ENCODE assay signal across 25 mouse cellular contexts in genomic region chr6:140448010-140448739, GRCm38 (mm10). TPM values are rescaled to one million over a fixed set of nuclear protein-coding genes. Genes with fewer than 3 reads are reported as not detected.
DNase-seq lines count a peak whose midpoint lies in the region; ATAC-seq lines count a peak whose summit lies in the region.
"Had no signal": no experiment of that assay in that cellular context is flagged by ENCODE, and none has a peak within 500 bp of the region (broad histone marks: within the 10 kb centered on the region; RNA-seq: fewer than 3 reads in every experiment).

No protein-coding gene starts in this region.

- peaks cover 48% of the 10 kb centered on the region for H3K36me3 ChIP-seq in midbrain, embryonic 10.5 days
- no peaks in the 10 kb centered on the region; the same call in 1 of the 2 replicates for H3K36me3 ChIP-seq in midbrain, embryonic 16.5 days (ENCODE audit: control insufficient read depth, insufficient read depth, low read length)
- H3K36me3 ChIP-seq: G1E; liver, embryonic 13.5 days had no signal

- H3K4me1 ChIP-seq in midbrain, embryonic 10.5 days = peaks cover 14% of the 10 kb centered on the region
- peaks cover 15% of the 10 kb centered on the region for H3K4me1 ChIP-seq in midbrain, embryonic 16.5 days (ENCODE audit: control insufficient read depth, insufficient read depth, low read length)
- H3K4me1 ChIP-seq: liver, embryonic 13.5 days had no signal

- peak; percentile 76 for ATAC-seq in frontal cortex, adult (ENCODE audit: low TSS enrichment)
- ATAC-seq in midbrain, embryonic 16.5 days = no peak
- ATAC-seq: intestine, embryonic 16.5 days; lung, postnatal 0 days had no signal

- DNase-seq in cerebellum, postnatal 25 days = peak; percentile 30 to 49
- no peak for DNase-seq in cerebellum, adult 11-12 months
- no peak for DNase-seq in frontal cortex, postnatal 10 days (ENCODE audit: low spot score in 2 of 2)
- DNase-seq in midbrain, embryonic 10.5 days (ENCODE audit: low spot score) = no peak
- DNase-seq in brain, adult 2 months (ENCODE audit: low read depth, low spot score) = peak; percentile 67
- DNase-seq: adrenal gland, postnatal 10 days; gastrocnemius, postnatal 14 days; heart, postnatal 10 days; kidney, adult 8-10 months; kidney, postnatal 14 days; layer of hippocampus, adult 9-11 months; liver, embryonic 13.5 days; lung, adult 18-20 months; lung, postnatal 4 days; thymus, postnatal 4 days had no signal

- H3K9me3 ChIP-seq in midbrain, embryonic 10.5 days (replicated peaks) = no peaks in the 10 kb centered on the region; the same call in 1 of the 2 replicates
- no peaks in the 10 kb centered on the region for H3K9me3 ChIP-seq in midbrain, embryonic 16.5 days (replicated peaks; ENCODE audit: control insufficient read depth, low read length, poor library complexity, severe bottlenecking)
- H3K9me3 ChIP-seq: heart, embryonic 13.5 days; limb, embryonic 10.5 days; limb, embryonic 15.5 days; liver, embryonic 13.5 days; megakaryocyte, embryonic 14.5 days; neural tube, embryonic 13.5 days had no signal

- no peaks in the 10 kb centered on the region for H3K27me3 ChIP-seq in midbrain, embryonic 10.5 days (ENCODE audit: low read depth, poor library complexity, severe bottlenecking)
- H3K27me3 ChIP-seq in midbrain, embryonic 16.5 days (ENCODE audit: control insufficient read depth, insufficient read depth, low read depth, low read length) = no peaks in the 10 kb centered on the region
- H3K27me3 ChIP-seq: heart, embryonic 13.5 days; limb, embryonic 15.5 days; liver, embryonic 13.5 days; megakaryocyte, embryonic 14.5 days; neural tube, embryonic 13.5 days had no signal

- H3K4me2 ChIP-seq in midbrain, embryonic 16.5 days (ENCODE audit: low read length) = no peak overlapping the region
- H3K4me2 ChIP-seq: heart, embryonic 13.5 days; limb, embryonic 15.5 days; liver, embryonic 13.5 days; neural tube, embryonic 13.5 days had no signal

- no peak overlapping the region for H3K9ac ChIP-seq in midbrain, embryonic 16.5 days (ENCODE audit: low read depth, low read length)
- H3K9ac ChIP-seq: heart, embryonic 13.5 days; limb, embryonic 15.5 days; liver, embryonic 13.5 days; neural tube, embryonic 13.5 days had no signal

- WGBS in midbrain, embryonic 10.5 days = 95% methylated on average over 21 of the region's 21 CpGs
- WGBS in midbrain, embryonic 16.5 days = 79% methylated on average over 21 of the region's 21 CpGs

- no peak overlapping the region for H3K4me3 ChIP-seq in midbrain, embryonic 10.5 days
- no peak overlapping the region for H3K4me3 ChIP-seq in midbrain, embryonic 16.5 days (ENCODE audit: low read depth, low read length)
- H3K4me3 ChIP-seq: heart, embryonic 13.5 days; limb, embryonic 10.5 days; limb, embryonic 15.5 days; liver, embryonic 13.5 days; megakaryocyte, embryonic 14.5 days; neural tube, embryonic 13.5 days had no signal

- H3K27ac ChIP-seq in midbrain, embryonic 10.5 days (replicated peaks) = 0 out of 2 replicates have a peak overlapping the region, but pooled peaks have one; percentile 23
- no peak overlapping the region for H3K27ac ChIP-seq in midbrain, embryonic 16.5 days (ENCODE audit: low read length)
- H3K27ac ChIP-seq: heart, embryonic 13.5 days; limb, embryonic 10.5 days; limb, embryonic 15.5 days; liver, embryonic 13.5 days; neural tube, embryonic 13.5 days had no signal

RNA-seq across cellular contexts. Expression of gene Plekha5, which starts 24.3 kb away (rescaled TPM):
- polyA plus RNA-seq in midbrain, embryonic 10.5 days (2016; fragmentation: Nextera tagmentation; extraction: Ambion mirVana) = 45.9 and 50.7 TPM in 2 replicates
- 33.5 and 38.3 TPM in 2 replicates for polyA plus RNA-seq in midbrain, embryonic 16.5 days (2015; fragmentation: Nextera tagmentation; extraction: Ambion mirVana)
- polyA plus RNA-seq: G1E had no signal

Comparison
In these comparisons a context has a peak if more than half of its experiments do, and no peak if none do; other contexts are left out.
1. DNase-seq: peak in cerebellum, postnatal 25 days (2 of 2) and brain, adult 2 months (single experiment); none in cerebellum, adult 11-12 months (single experiment), frontal cortex, postnatal 10 days (0 of 2) and midbrain, embryonic 10.5 days (single experiment).